Mouse (Mus musculus): ENCODE data around the gene Lnp1.
"Not testable (repeated sequence)": the region's sequence is repeated elsewhere in the genome, so short reads cannot be mapped to it uniquely, and the experiment has no call there.

Lnp1 gene

GRCm38 (mm10) chr16:56928023-56928422 is at the start of gene Lnp1:
Lnp1 (minus strand) TSS chr16:56928061.
- DNase-seq (ENCODE audit: low spot score in 2 of 2) = no peak

- no peak for DNase-seq (ENCODE audit: low spot score in 2 of 2)
These were observed 46.8 kb upstream of the Lnp1 start for GRCm38 (mm10) chr16:56974646-56975045.

- DNase-seq (ENCODE audit: low spot score in 2 of 2) = not testable (repeated sequence)
These were observed 30.4 kb upstream of the Lnp1 start for GRCm38 (mm10) chr16:56958311-56958710.

DNA sequence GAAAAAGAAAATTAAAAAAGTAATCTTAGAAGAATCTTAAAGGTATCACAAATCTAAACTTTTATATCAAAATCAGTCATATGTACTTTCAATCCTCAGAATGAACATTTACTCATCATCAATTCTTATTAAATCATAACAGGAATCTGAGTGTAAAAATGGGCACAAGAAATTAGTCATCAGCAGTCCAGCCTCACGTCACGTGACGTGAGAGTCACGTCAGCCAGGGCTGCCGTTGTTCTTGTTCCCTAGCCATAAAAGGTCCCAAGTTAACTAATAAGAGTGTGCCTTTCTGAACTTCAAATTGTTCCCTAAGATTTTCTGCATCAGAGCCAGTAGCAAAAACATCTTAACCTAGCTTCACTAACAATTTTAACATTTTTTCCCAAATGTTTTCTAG is 21.2 kb upstream of the Lnp1 start:
- no peak for DNase-seq (ENCODE audit: low spot score in 2 of 2)

DNA sequence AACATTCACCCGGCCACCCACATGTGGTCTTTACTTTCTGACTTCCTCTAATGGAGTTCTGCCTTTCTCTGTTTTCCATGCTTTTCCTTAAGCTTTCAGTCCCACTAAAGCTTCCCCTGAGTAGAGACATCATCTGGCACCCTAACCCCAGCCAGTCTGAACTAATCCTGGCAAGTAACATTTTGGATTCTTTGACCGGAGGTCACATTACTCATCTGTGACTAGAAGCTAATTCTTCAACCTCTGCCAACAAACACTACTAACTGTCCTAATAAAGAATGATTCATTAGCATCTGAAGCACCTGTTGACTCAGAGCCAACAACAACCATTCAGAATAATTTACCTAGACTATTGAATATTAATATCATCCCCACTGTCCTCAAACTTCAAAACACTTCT is 14.5 kb upstream of the Lnp1 start:
- DNase-seq (ENCODE audit: low spot score in 2 of 2) = no peak

DNA sequence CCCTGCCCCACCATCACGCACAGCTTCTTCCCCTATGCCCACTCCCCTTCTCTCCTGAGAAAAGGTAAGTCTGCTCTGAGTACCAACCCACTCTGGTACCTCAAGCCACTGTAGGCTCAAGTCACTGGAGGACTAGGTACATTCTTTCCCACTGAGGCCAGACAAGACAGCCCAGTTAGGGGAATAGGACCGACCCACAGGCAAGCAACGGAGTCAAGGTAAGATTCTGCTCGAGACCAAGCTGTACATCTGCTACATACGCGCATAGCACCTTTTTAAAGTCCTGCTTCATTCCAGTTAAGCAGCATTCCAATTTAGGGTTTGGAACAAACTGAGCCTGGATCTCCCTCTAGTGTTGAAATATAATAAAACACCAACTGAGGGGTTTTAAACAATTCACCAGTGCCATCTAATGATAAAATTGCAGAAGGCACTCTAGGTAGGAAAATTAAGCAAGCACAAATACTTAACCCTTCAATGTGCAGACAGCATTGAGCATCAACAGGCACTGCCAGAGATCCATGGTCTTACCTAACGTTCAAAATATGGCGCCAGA is 7.7 kb downstream of the Lnp1 start:
- DNase-seq (ENCODE audit: low spot score in 2 of 2) = peak; percentile 5 to 6

GRCm38 (mm10) chr16:56917230-56917629 is 10.6 kb downstream of the Lnp1 start:
- no peak for DNase-seq (ENCODE audit: low spot score in 2 of 2)

- no peak for DNase-seq (ENCODE audit: low spot score in 2 of 2)
These were observed 18.9 kb downstream of the Lnp1 start for GRCm38 (mm10) chr16:56908986-56909385.

GRCm38 (mm10) chr16:56902206-56902605 is 25.7 kb downstream of the Lnp1 start:
- not testable (repeated sequence) for DNase-seq (ENCODE audit: low spot score in 2 of 2)

DNA sequence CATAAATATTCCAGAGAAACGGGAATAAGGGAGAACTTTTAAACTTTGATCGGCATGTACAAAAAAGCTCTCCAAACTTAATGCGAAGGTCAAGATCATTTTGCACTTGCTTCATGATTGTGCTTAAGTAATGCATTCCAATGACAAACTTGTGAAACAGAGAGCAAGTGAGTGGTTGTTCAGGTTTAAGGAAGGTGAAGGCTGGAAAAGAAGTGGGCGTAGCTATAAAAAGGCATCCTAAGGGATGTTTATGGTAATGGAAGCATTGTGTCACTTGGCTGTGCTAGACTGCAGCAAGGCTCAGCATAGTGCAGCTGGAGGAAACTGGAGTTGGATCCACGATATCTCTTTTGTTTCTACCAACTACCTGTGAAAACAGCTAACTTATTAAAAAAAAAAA is 36.3 kb downstream of the Lnp1 start:
- no peak for DNase-seq (ENCODE audit: low spot score in 2 of 2)

DNA sequence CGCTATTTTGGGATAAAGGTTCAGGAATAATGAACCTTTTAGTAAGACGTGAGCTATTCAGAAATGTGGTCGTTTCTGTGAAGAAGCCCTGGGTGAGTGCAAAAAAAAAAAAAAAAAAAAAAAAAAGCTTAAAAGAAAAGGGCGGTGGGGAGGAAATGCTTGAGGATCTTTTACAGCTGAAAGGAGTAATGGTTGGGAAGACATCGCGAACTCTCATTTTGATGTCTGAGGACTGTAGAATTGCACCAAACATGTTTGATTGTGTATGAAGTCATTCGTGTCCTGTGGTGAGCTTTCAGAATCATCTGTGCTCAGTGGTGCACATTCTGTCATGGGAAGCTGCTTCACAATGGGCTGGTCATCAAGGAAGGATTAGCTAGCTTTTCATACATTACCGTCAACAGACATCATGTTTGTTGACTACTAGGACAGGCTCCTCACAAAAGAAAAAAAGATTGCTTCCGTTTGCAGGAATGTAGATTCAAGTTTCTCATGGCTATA is 41.2 kb downstream of the Lnp1 start:
- no peak for DNase-seq (ENCODE audit: low spot score in 2 of 2)

GRCm38 (mm10) chr16:56885824-56886615 is 41.8 kb downstream of the Lnp1 start, which contains the start of gene Tmem45a:
Tmem45a (minus strand) TSS chr16:56886166.
- peak; percentile 58 to 65 for DNase-seq (ENCODE audit: low spot score in 2 of 2)

- DNase-seq (ENCODE audit: low spot score in 2 of 2) = no peak
These were observed 43.0 kb downstream of the Lnp1 start for GRCm38 (mm10) chr16:56884811-56885210.

DNA sequence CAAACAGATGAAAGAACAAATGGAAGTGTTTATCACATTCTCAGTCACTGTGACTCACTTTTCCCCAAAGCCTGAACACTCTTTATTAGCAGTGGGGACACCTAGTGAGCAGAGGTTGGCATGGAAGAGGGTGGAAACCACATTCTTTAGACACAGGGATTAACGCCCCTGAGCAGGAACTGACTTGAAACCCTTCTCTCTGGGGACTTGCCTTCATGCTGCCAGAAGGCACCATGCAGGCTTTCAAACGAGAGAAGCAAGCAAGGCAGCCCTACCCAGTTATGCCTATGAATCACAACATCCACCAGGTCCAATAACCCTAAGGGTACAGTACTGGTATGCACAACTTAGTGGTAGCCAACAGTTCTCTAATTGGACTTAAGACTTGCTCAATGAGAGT is 54.5 kb downstream of the Lnp1 start:
- no peak for DNase-seq (ENCODE audit: low spot score in 2 of 2)

- DNase-seq (ENCODE audit: low spot score in 2 of 2) = no peak
These were observed 57.4 kb downstream of the Lnp1 start for GRCm38 (mm10) chr16:56870458-56870857.

- DNase-seq (ENCODE audit: low spot score in 2 of 2) = no peak
These were observed 59.5 kb downstream of the Lnp1 start for GRCm38 (mm10) chr16:56868361-56868760.

DNA sequence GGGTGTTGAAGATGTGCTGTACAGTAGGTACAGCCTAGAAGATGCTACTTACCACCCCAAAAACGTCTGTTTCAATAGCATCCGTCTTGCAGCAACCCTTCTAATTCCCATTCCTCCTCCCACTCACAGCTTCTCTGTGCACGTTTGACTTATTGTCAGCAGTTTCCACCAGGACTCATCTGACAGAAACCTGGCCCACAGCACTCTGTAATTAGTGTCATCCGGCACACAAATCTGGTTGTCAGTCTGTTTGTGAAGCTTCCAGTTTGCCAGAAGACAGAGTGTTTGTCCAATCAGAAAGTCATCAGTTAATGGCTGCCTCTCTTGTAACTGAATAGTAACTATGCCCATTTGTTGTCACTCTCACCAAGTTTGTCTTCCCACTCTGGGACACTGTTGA is 60.3 kb downstream of the Lnp1 start:
- DNase-seq (ENCODE audit: low spot score in 2 of 2) = no peak
